Mouse (Mus musculus) hindbrain, embryonic 14.5 days (tissue): ENCODE data around the gene Mlf2. TPM values are rescaled to one million over a fixed set of nuclear protein-coding genes. Genes with fewer than 3 reads are reported as not detected.

Experiments used
- ATAC-seq: fragments of 200-750 bp; cut with Nextera tagmentation; 2 replicates; pipeline ENCODE4 v1.8.0; 2017; ENCODE audit warnings: moderate number of reproducible peaks, mild to moderate bottlenecking, moderate TSS enrichment, moderate library complexity; ENCODE audit not compliant: low FRiP score
- DNase-seq: peaks from one replicate; pipeline ENCODE4 v3.0.0-alpha.2; 2015; ENCODE audit warnings: low spot score
- H3K27ac ChIP-seq: fragments of 300-500 bp; sonication (generic); 2 replicates; pipeline ENCODE4 v1.5.1; 2014; ENCODE audit warnings: mild to moderate bottlenecking, moderate library complexity
- H3K27me3 ChIP-seq: fragments of 300-500 bp; sonication (generic); 2 replicates; pipeline ENCODE4 v1.6.1; 2014; ENCODE audit warnings: mild to moderate bottlenecking, low read length, mixed read lengths; ENCODE audit not compliant: control insufficient read depth, insufficient read depth
- H3K36me3 ChIP-seq: fragments of 300-500 bp; sonication (generic); replicated peaks from 2 replicates; pipeline ENCODE4 v1.6.1; 2014; ENCODE audit not compliant: control insufficient read depth, insufficient read depth
- H3K4me1 ChIP-seq: fragments of 300-500 bp; sonication (generic); replicated peaks from 2 replicates; pipeline ENCODE4 v1.6.1; 2014; ENCODE audit warnings: antibody characterized with exemption, low read length, mixed read lengths; ENCODE audit not compliant: control insufficient read depth, insufficient read depth
- H3K4me2 ChIP-seq: fragments of 300-500 bp; sonication (generic); replicated peaks from 2 replicates; pipeline ENCODE4 v1.6.1; 2014; ENCODE audit warnings: mild to moderate bottlenecking, moderate library complexity
- H3K4me3 ChIP-seq: fragments of 300-500 bp; sonication (generic); replicated peaks from 2 replicates; pipeline ENCODE4 v1.5.1; 2014; ENCODE audit warnings: mild to moderate bottlenecking, low read length
- H3K9ac ChIP-seq: fragments of 300-500 bp; sonication (generic); 2 replicates; pipeline ENCODE4 v1.6.1; 2014
- H3K9me3 ChIP-seq: fragments of 300-500 bp; sonication (generic); 2 replicates; pipeline ENCODE4 v1.6.1; 2016; ENCODE audit warnings: low read length; ENCODE audit not compliant: control insufficient read depth
- WGBS: fragments of 180-500 bp; shearing (Covaris S2); extraction: QIAGEN DNeasy Blood & Tissue Kit; methylation state at CpG from one replicate; pipeline ENCODE4 v1.1.7; 2014; 5-methylcytosine and 5-hydroxymethylcytosine counted together
- polyA plus RNA-seq: library from polyadenylated mRNA; unstranded; fragments of >200 nt; fragmentation: Nextera tagmentation; extraction: Ambion mirVana; gene quantifications from 2 replicates; pipeline ENCODE4 v1.2.1, GENCODE M21; 2014

The Mlf2 gene
- polyA plus RNA-seq, 1 experiment from 2014 or later, result 577 TPM

- Histone ChIP-seq H3K4me1 (peaks cover 3% of the 10 kb centered on the region; the same call in 1 of the 2 replicates), H3K4me3 (no peak overlapping the region), H3K9ac (no peak overlapping the region), H3K4me2 (no peak overlapping the region), H3K27ac (no peak overlapping the region), H3K27me3 (no peaks in the 10 kb centered on the region), H3K36me3 (no peaks in the 10 kb centered on the region), H3K9me3 (no peaks in the 10 kb centered on the region)
- 32% methylated on average over 3 of the region's 3 CpGs for WGBS
- ATAC-seq, result no peak
- DNase-seq, result no peak
Measured at GRCm38 (mm10) chr6:124898359-124898758, 32.8 kb upstream of the Mlf2 start.

DNA sequence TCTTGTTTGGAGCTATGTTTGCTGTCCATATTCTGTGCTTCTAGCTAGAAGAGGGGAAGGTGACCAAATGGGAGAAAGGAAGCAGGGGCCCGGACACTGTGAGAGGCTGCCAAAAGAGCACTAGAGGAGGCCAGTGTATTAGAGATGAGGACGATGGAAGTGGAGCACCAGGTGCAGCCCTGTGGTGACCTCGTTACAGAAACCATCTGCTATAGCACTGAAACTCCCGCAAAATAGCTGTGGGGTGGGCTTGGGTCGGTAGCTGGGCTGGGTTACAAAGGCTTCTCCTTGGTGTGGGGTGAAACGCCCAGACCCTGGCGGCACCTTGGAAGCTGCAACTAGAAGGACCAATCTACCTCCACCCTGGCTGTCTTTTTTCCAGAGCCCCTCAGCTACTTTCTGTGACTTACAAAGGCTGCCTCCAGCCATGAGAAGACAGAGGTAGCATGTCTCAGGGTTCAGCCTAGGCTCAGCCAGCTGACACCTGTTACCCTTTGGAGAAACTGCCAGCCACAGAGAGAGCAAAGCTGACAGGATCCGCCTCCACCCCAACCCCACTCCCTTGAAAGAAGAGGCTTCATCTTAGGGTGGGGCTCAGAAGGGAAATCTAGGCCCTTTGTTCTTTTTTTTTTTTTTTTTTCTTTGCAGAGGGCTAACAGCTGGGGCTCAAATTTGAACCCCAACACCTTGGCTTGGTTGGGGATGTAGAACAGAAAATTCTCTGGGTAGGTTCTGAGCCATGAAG is 31.0 kb upstream of the Mlf2 start:
- Histone ChIP-seq H3K36me3 (no peaks in the 10 kb centered on the region), H3K27me3 (no peaks in the 10 kb centered on the region), H3K4me1 (peaks cover 15% of the 10 kb centered on the region), H3K4me3 (no peak overlapping the region), H3K9ac (no peak overlapping the region), H3K27ac (no peak overlapping the region), H3K4me2 (no peak overlapping the region), H3K9me3 (no peaks in the 10 kb centered on the region)
- ATAC-seq (no peak), DNase-seq (no peak)
- 48% methylated on average over 8 of the region's 8 CpGs for WGBS

DNA sequence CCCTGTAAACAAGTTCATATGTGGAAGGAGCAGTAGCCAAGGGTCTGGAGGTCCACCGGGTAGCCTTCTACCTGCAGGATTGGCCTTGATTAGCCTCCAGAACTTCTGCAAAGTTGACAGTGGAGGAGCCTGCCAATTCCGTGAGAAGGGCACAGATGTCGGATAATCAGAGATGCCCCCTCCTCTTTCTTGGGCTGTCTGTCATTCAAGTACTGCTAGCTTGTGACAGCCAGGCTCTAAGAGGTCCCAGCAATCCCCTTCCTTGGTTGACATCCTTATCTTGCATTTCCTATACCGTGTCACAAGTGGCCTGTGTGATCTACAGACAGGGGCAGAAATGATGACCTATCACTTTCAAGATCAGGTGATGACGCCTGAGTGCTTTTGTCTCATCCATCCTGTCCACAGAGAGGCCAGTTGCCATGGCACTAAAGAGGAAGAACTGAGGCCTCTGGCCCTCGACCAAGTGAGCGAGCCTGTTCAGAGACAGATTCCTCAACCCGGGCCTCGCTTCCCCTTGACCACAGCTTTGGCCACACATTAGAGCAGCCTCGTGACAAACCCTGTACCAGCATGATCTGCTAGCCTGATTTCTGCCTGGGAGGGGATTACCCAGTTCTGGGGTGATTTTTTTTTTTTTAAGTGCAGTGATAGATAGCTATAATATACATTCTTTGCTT is 30.2 kb upstream of the Mlf2 start:
- Histone ChIP-seq H3K4me3 (no peak overlapping the region), H3K27me3 (no peaks in the 10 kb centered on the region), H3K4me1 (peaks cover 20% of the 10 kb centered on the region), H3K27ac (no peak overlapping the region; the same call in 1 of the 2 replicates), H3K36me3 (no peaks in the 10 kb centered on the region), H3K4me2 (no peak overlapping the region), H3K9me3 (no peaks in the 10 kb centered on the region), H3K9ac (no peak overlapping the region)
- 50% methylated on average over 10 of the region's 10 CpGs for WGBS
- peak; percentile 29 for DNase-seq
- ATAC-seq, result no peak

- H3K9me3 ChIP-seq, result no peaks in the 10 kb centered on the region
- peaks cover 20% of the 10 kb centered on the region for H3K4me1 ChIP-seq
- no peak overlapping the region for H3K4me3 ChIP-seq
- H3K27me3 ChIP-seq, result no peaks in the 10 kb centered on the region
- ATAC-seq (no peak), DNase-seq (no peak)
- no peaks in the 10 kb centered on the region for H3K36me3 ChIP-seq
- no peak overlapping the region for H3K27ac ChIP-seq
- no peak overlapping the region for H3K4me2 ChIP-seq
- H3K9ac ChIP-seq, result no peak overlapping the region
Measured at GRCm38 (mm10) chr6:124901851-124902250, 29.3 kb upstream of the Mlf2 start.

DNA sequence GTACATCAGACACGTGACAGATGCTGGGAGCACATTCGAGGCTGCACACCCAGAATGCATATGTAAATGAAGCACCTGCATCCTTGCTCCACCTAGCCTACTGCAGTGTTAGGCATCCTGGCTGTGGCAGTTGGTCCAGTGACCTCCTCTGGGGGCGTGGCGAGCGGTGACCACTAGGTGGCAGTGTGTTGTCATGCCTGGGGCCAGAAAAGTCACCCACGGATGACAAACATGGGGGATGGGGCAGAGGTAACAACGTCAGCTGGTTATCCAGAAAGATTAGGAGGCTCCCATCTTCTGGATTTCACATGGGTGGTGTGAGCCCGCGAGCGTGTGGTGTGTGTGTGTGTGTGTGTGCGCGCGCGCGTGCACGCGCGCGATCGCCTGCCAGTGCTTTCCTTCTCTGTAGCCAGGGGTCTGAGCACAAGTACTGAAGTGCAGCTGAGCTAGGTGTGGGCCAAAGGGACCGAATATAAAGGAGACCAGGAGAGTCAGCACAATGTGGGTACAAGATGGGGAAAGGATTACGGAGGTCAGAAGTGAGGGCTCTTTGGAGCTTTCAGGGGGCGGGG is 27.5 kb upstream of the Mlf2 start:
- Histone ChIP-seq H3K9ac (peak overlapping the region; percentile 78), H3K27ac (peak overlapping the region; percentile 99), H3K36me3 (no peaks in the 10 kb centered on the region), H3K27me3 (no peaks in the 10 kb centered on the region), H3K9me3 (no peaks in the 10 kb centered on the region), H3K4me3 (peak overlapping the region; percentile 31), H3K4me1 (peaks cover 20% of the 10 kb centered on the region), H3K4me2 (peak overlapping the region; percentile 80)
- WGBS, result under 1% methylated on average over 23 of the region's 23 CpGs
- DNase-seq (peak; percentile 94), ATAC-seq (peak; percentile 86)

GRCm38 (mm10) chr6:124904161-124904981 is 26.8 kb upstream of the Mlf2 start:
- peak overlapping the region; percentile 31 for H3K4me3 ChIP-seq
- no peaks in the 10 kb centered on the region for H3K36me3 ChIP-seq
- peaks cover 20% of the 10 kb centered on the region for H3K4me1 ChIP-seq
- peak overlapping the region; percentile 99 for H3K27ac ChIP-seq
- peak overlapping the region; percentile 78 for H3K9ac ChIP-seq
- H3K27me3 ChIP-seq, result no peaks in the 10 kb centered on the region
- no peaks in the 10 kb centered on the region for H3K9me3 ChIP-seq
- peak; percentile 79 for DNase-seq
- 7% methylated on average over 24 of the region's 24 CpGs for WGBS
- ATAC-seq, result peak; percentile 76
- H3K4me2 ChIP-seq, result peak overlapping the region; percentile 80

GRCm38 (mm10) chr6:124904991-124905860 is 26.0 kb upstream of the Mlf2 start:
- Histone ChIP-seq H3K4me1 (peaks cover 28% of the 10 kb centered on the region), H3K9me3 (no peaks in the 10 kb centered on the region), H3K9ac (peak overlapping the region; percentile 78), H3K4me2 (peak overlapping the region; percentile 80), H3K27ac (peak overlapping the region; percentile 99), H3K36me3 (no peaks in the 10 kb centered on the region), H3K27me3 (no peaks in the 10 kb centered on the region), H3K4me3 (peak overlapping the region; percentile 31)
- DNase-seq (peak; percentile 23), ATAC-seq (no peak)
- 32% methylated on average over 15 of the region's 16 CpGs for WGBS

DNA sequence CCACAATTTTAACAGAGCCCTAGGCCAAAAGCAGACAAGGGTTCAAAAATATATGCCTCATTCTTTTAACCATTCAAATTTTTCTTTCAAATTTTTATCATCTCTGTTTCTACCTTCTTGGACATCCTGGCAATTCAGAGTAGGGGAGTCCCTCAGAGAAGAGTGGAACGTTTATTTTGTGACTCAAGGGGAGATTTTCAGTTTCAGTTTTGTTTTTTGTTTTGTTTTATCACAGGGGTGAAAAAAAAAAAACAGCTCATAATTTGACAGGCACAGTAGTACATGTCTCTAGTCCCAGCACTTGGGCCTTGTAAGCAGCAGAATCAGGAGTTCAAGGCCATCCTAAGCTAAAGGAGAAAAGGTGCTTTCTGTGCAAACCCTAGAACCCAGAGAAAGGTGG is 23.4 kb upstream of the Mlf2 start:
- H3K9me3 ChIP-seq, result no peaks in the 10 kb centered on the region
- no peak overlapping the region for H3K4me3 ChIP-seq
- peak; percentile 2 for DNase-seq
- no peaks in the 10 kb centered on the region for H3K27me3 ChIP-seq
- no peak overlapping the region for H3K4me2 ChIP-seq
- WGBS, result 83% methylated on average over 1 of the region's 1 CpGs
- no peak for ATAC-seq
- no peak overlapping the region for H3K27ac ChIP-seq
- H3K4me1 ChIP-seq, result peaks cover 32% of the 10 kb centered on the region
- H3K36me3 ChIP-seq, result peaks cover 5% of the 10 kb centered on the region
- no peak overlapping the region for H3K9ac ChIP-seq
